ENCODE assay signal across 14 mouse cellular contexts in the genomic region with DNA sequence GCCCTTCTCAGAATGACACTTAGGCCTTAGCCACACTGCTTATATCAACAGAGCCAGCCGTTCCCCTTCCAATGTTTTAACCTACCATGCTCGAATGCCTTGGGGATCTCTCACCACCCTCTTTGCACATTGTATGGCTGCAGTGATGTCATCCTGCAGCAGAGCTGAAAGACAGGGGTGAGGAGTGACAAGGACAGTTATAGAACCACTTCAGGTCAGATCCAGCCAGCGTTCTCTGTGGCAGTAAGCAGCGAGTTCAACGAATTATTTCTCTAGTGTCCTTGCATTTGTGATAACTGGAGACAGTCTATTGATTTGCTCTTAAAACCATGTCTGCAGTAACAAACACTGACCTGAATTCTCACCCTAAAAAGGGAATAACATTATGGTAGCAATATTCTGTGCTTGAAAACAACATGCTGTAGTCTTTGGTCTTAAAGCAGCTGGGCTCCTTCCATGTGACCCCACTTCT. TPM values are rescaled to one million over a fixed set of nuclear protein-coding genes. Genes with fewer than 3 reads are reported as not detected.
"Had no signal": no experiment of that assay in that cellular context is flagged by ENCODE, and none has a peak within 500 bp of the region (broad histone marks: within the 10 kb centered on the region; RNA-seq: fewer than 3 reads in every experiment).

No protein-coding gene starts in this region.

RNA-seq across cellular contexts. Expression of gene Lyz1, which starts 3.6 kb away (rescaled TPM):
- total RNA-seq: midbrain, postnatal 0 days had no signal
- polyA plus RNA-seq: lung, embryonic 14.5 days; midbrain, embryonic 11.5 days; midbrain, embryonic 13.5 days; midbrain, embryonic 15.5 days; midbrain, postnatal 0 days; neural tube, embryonic 12.5 days; neural tube, embryonic 14.5 days; stomach, embryonic 14.5 days had no signal

RNA-seq across cellular contexts. Expression of gene 9530003J23Rik, which starts 50.6 kb away (rescaled TPM):
- total RNA-seq: megakaryocyte progenitor cell, adult 5-6 weeks; midbrain, postnatal 0 days; monocyte, adult 5-6 weeks; neutrophil, adult 5-6 weeks had no signal
- polyA plus RNA-seq: lung, embryonic 14.5 days; midbrain, embryonic 13.5 days; midbrain, embryonic 15.5 days; neural tube, embryonic 12.5 days; neural tube, embryonic 14.5 days; small intestine, adult 2 months; stomach, embryonic 14.5 days; stomach, embryonic 16.5 days; thymus, postnatal 0 days had no signal
